Mouse (Mus musculus) CH12F3 (cell line): ENCODE measurements around the gene Fyb.

Experiments
- in situ Hi-C: fragments of 300-500 bp; cut with MboI; formaldehyde crosslinking; loops from 2 replicates; pipeline ENCODE4 v1.14.3; 2020; ENCODE audit warnings: low sequenced_read_pairs

Fyb gene

GRCm38 (mm10) chr15:6647066-6647465 lies 124.4 kb downstream of the Fyb start:
- in situ Hi-C loops, result no loop called here

- in situ Hi-C loops, result no loop called here
These were observed 126.2 kb downstream of the Fyb start for GRCm38 (mm10) chr15:6648757-6649403.

- in situ Hi-C loops, result no loop called here
These were observed 130.4 kb downstream of the Fyb start for GRCm38 (mm10) chr15:6653046-6653445.

GRCm38 (mm10) chr15:6658081-6658480 lies 135.4 kb downstream of the Fyb start:
- in situ Hi-C loops, result no loop called here

- in situ Hi-C loops, result no loop called here
These were observed 139.3 kb downstream of the Fyb start for GRCm38 (mm10) chr15:6661951-6662350.

- in situ Hi-C loops, result no loop called here
These were observed 141.3 kb downstream of the Fyb start for GRCm38 (mm10) chr15:6663991-6664390.

- in situ Hi-C loops, result no loop called here
These were observed 143.4 kb downstream of the Fyb start for GRCm38 (mm10) chr15:6666072-6666471.

GRCm38 (mm10) chr15:6668793-6669437 lies 146.3 kb downstream of the Fyb start:
- in situ Hi-C loops, result no loop called here

- in situ Hi-C loops, result no loop called here
These were observed 155.8 kb downstream of the Fyb start for GRCm38 (mm10) chr15:6678479-6678878.

GRCm38 (mm10) chr15:6702164-6702563 lies 179.5 kb downstream of the Fyb start:
- in situ Hi-C loops, result loop anchor here (25.0 kb wide), 1 partner anchor 1590 kb away; the partner anchor contains the start of genes Card6 and Rpl37

- in situ Hi-C loops, result loop anchor here (25.0 kb wide), 1 partner anchor 1593 kb away; the partner anchor contains the start of genes Card6 and Rpl37
These were observed 182.8 kb downstream of the Fyb start for GRCm38 (mm10) chr15:6705351-6705901.

- in situ Hi-C loops, result loop anchor here (25.0 kb wide), 1 partner anchor 1595 kb away; the partner anchor contains the start of genes Card6 and Rpl37
These were observed 184.9 kb downstream of the Fyb start for GRCm38 (mm10) chr15:6707551-6707935.

GRCm38 (mm10) chr15:6707936-6708525 lies 185.4 kb downstream of the Fyb start, which contains the start of gene Rictor:
TSS of gene Rictor (plus strand) at chr15:6708379.
- in situ Hi-C loops, result loop anchor here (25.0 kb wide), 1 partner anchor 1596 kb away; the partner anchor contains the start of genes Card6 and Rpl37

- in situ Hi-C loops, result loop anchor here (25.0 kb wide), 1 partner anchor 1596 kb away; the partner anchor contains the start of genes Card6 and Rpl37
These were observed 186.1 kb downstream of the Fyb start for GRCm38 (mm10) chr15:6708526-6709441.

GRCm38 (mm10) chr15:6709618-6710017 lies 187.0 kb downstream of the Fyb start:
- in situ Hi-C loops, result loop anchor here (25.0 kb wide), 1 partner anchor 1597 kb away; the partner anchor contains the start of genes Card6 and Rpl37

- in situ Hi-C loops, result loop anchor here (25.0 kb wide), 1 partner anchor 1598 kb away; the partner anchor contains the start of genes Card6 and Rpl37
These were observed 187.7 kb downstream of the Fyb start for GRCm38 (mm10) chr15:6710341-6710740.

- in situ Hi-C loops, result loop anchor here (25.0 kb wide), 1 partner anchor 1599 kb away; the partner anchor contains the start of genes Card6 and Rpl37
These were observed 188.6 kb downstream of the Fyb start for GRCm38 (mm10) chr15:6711226-6711625.
